Mouse (Mus musculus) layer of hippocampus, adult 9-10 months (tissue): ENCODE measurements around the gene Klhl22.

Source experiments
- DNase-seq: peaks from one replicate; pipeline ENCODE4 v3.0.0; 2022; ENCODE audit warnings: low spot score

Klhl22 gene

DNA sequence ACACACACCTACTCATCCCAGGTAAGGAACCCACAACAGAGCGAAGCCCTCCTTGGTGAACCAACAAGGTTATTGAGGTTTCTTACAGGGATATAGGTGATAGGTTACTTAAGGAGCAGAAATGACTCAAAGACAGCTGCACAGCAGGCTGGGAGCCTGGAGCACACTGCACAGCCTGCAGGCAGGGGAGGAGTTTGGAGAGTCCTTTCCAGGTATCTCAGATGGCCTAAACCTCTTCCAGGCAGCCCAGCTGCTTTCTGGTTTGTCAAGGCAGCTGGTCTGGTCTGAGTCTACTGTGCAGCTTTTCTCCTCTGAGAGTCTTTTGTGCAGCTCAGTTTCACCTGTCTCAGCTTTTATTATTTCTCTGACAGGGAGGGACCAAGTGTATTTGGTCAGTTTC lies 1.7 kb upstream of the Klhl22 start:
- DNase-seq, result no peak

GRCm38 (mm10) chr16:17758902-17759301 lies 516 bp upstream of the Klhl22 start:
- no peak for DNase-seq

DNA sequence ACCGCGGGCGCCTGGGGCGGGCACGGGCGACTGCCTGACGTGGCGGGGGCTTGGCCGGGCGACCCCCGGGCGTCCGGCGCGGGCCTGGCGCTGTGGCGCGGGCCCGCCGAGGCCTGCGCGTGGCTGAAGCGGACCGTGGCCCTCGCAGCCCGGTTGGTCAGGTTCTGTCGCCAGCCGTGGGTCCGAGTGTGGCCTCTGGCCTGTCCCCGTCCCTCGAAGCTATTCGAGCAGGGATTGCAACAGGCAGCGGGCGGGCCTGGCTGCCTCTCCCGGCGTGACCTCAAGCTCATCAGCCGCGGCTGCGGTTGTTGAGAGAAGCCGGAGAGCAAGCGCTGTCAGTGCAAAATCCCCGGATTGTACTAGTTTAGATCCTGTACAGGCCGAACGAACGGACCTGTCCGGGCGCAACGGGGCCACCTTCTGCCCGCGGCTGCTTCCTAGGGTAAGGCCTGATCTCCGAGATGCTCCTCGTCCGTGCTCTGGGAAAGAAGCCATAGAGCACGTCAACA lies 449 bp downstream of the Klhl22 start:
- no peak for DNase-seq

DNA sequence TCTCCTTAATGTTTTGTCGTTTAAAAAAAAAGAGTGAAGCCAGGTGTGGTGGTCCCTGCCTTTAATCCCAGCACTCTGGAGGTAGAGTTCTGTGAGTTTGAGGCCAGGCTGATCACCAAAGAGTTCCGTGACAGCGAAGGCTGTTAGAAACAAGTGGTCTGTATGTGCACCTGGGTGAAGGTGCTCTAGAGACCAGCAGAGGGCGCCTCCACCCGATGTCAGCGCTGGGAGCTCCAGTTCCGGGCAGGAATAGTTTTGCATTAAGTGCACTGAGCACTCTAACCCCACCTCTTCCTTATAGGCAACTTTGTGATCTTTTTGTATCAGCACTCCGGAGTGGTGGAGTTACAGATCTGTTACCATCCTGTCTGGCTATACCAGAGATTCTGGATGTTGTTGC lies 1.2 kb downstream of the Klhl22 start:
- DNase-seq, result peak; percentile 16

GRCm38 (mm10) chr16:17761074-17761473 lies 1.7 kb downstream of the Klhl22 start:
- no peak for DNase-seq

DNA sequence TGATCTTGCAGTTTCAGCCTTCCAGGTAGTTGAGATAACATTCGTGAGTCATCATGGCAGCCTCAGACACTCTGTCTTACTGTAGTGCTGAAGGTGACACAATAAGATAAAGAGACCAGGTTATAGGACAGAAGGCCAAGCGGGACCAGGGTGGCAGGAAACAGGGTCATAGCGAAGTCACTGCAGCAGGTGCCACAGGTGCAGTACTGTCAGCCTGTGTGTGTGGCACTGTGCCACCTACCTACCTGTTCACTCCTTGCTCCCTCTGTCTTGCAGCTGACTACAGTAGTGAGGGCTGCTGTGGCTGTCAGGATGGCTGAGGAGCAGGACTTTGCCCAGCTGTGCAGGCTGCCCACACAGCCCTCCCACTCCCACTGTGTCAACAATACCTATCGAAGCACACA lies 4.7 kb downstream of the Klhl22 start:
- no peak for DNase-seq

GRCm38 (mm10) chr16:17768834-17769233 lies 9.4 kb downstream of the Klhl22 start:
- DNase-seq, result no peak

GRCm38 (mm10) chr16:17771117-17771865 lies 11.9 kb downstream of the Klhl22 start:
- DNase-seq, result no peak

GRCm38 (mm10) chr16:17776828-17777227 lies 17.4 kb downstream of the Klhl22 start:
- no peak for DNase-seq

- no peak for DNase-seq
Observed at GRCm38 (mm10) chr16:17778223-17778622, 18.8 kb downstream of the Klhl22 start.

DNA sequence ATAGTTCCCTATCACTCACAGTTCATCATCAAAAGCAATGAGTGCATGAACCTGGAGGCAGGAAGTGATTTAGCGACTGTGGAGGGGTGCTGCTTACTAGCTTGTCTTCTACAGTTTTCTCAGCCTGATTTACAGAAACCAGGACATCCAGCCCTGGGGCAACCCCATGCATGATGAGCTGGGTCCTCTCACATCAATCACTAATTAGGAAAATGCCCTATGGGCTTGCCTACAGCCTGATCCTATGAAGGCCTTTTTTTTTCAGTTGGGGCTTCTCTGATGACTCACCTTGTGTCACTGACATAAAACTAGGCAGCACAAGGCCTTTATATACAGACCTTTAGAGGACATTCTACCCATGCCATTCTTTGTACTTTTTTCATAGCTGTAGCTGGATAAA lies 20.3 kb downstream of the Klhl22 start:
- DNase-seq, result no peak

DNA sequence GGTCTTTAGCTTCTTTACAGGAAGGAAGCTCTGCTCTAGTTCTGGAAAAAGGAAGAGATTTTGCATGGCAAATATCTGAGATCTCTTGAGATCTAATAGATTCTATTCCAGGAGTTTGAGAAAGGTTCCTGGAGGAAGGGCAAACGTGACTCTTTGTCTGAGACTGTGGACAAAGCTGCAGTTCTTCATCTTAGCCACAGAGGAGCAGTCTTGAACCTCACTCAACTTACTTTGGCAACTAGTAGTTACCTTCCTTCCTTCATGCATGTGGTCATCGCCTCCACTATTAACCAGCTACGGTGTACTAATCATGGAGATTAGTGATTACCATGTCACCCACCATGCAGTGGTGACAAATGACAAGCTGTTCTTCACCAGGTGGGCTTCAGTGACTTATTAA lies 25.9 kb downstream of the Klhl22 start:
- no peak for DNase-seq

GRCm38 (mm10) chr16:17792728-17793127 lies 33.3 kb downstream of the Klhl22 start:
- no peak for DNase-seq

- no peak for DNase-seq
Observed at GRCm38 (mm10) chr16:17794047-17794446, 34.6 kb downstream of the Klhl22 start.

GRCm38 (mm10) chr16:17795643-17796042 lies 36.2 kb downstream of the Klhl22 start:
- no peak for DNase-seq

- DNase-seq, result no peak
Observed at GRCm38 (mm10) chr16:17796519-17796918, 37.1 kb downstream of the Klhl22 start.

- DNase-seq, result no peak
Observed at GRCm38 (mm10) chr16:17796971-17797811, 37.8 kb downstream of the Klhl22 start, which contains the start of gene Scarf2. Gene Scarf2, plus strand, starts transcription at chr16:17797282.

DNA sequence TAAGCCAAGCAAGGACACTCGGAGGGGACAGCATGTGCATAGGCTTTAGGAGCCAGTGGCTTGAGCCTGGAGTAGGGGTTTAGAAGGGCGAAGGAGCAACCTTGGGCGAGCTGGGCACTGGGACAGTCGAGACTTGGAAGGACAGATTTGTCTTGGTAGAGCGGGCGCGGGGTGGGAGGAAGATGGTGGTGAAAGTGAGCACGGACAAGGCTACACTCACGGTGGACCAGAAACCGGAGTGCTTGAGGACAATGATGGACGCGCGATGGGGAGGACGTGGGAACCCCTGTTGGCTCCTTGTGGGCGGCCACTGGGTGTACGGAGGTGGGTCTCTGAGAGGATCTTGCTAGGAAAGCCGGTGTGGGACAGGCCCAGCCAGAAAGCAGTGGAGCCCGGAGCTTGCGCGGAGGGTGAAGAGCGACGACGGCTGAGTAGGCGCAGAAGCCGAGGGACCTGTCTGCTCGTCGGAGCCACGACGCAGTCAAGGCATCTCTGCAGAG lies 38.4 kb downstream of the Klhl22 start:
- DNase-seq, result no peak

- DNase-seq, result no peak
Observed at GRCm38 (mm10) chr16:17798321-17799180, 39.1 kb downstream of the Klhl22 start.

GRCm38 (mm10) chr16:17799584-17799983 lies 40.2 kb downstream of the Klhl22 start:
- DNase-seq, result no peak

DNA sequence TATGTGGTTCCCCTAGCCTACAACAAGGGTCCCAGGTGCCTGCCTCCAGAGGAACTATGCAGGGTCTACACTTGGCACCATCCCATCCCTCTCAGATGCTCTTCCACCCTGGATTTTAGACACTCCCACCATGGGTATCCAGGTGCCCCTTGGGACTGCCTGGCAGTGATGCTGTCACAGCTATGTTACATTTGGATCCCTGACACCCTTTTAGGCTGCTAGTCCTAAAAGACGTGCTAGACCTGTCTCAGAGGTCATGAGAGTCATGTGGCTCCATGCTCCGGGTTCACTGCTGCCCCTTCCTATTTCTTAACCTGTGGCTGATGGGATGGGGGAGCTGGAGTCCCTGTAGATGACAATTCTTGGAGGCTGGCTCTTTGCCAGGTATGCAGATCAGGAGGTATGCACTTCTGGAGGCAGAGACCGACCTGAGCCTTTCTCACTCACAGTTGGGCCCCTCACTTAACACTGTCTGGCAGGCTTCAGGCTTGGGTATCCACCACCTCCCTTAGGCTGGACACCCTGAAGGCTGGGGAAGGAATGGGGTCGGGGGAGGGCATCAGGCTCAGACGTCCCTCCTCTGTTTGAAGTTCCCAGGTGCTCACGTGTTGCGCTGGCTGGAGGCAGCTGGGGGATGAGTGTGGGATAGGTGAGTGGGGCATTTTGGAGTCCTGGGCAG lies 42.5 kb downstream of the Klhl22 start:
- DNase-seq, result no peak
